In genomic region chr5:38787851-38788520, GRCm38 (mm10) we compare ENCODE assay signal across 9 mouse cellular contexts.
DNase-seq lines count a peak whose midpoint lies in the region; ATAC-seq and TF ChIP-seq lines count a peak whose summit lies in the region.
"Had no signal": no experiment of that assay in that cellular context is flagged by ENCODE, and none has a peak within 500 bp of the region (broad histone marks: within the 10 kb centered on the region; RNA-seq: fewer than 3 reads in every experiment).

No protein-coding gene starts in this region.

- DNase-seq in gastrocnemius, postnatal 14 days, result peak; percentile 11
- no peak for DNase-seq in gastrocnemius, postnatal 36 days
- peak; percentile 3 for DNase-seq in embryo, embryonic 9.5 days (ENCODE audit: extremely low spot score)
- DNase-seq in hindbrain, embryonic 14.5 days (ENCODE audit: low spot score), result peak; percentile 45
- no peak for DNase-seq in testis, postnatal 14 days (ENCODE audit: low spot score)
- DNase-seq in cerebellum, adult 2 months, result no peak
- DNase-seq in cerebellum, adult 11 months, result no peak

- peak overlapping the region; percentile 36 for H3K4me2 ChIP-seq in hindbrain, embryonic 14.5 days (replicated peaks)
- H3K4me2 ChIP-seq in midbrain, embryonic 13.5 days (replicated peaks), result peak overlapping the region; percentile 36

- no peaks in the 10 kb centered on the region for H3K36me3 ChIP-seq in hindbrain, embryonic 14.5 days (replicated peaks; ENCODE audit: control insufficient read depth, insufficient read depth)
- H3K36me3 ChIP-seq in midbrain, embryonic 13.5 days, result no peaks in the 10 kb centered on the region

- no peaks in the 10 kb centered on the region for H3K27me3 ChIP-seq in hindbrain, embryonic 14.5 days (ENCODE audit: control insufficient read depth, insufficient read depth, low read length)
- H3K27me3 ChIP-seq in midbrain, embryonic 13.5 days, result no peaks in the 10 kb centered on the region
- H3K27me3 ChIP-seq in cerebellum, adult 2 months (ENCODE audit: control insufficient read depth, insufficient read depth, low read length), result no peaks in the 10 kb centered on the region
- H3K27me3 ChIP-seq: CH12.LX had no signal

- no peak overlapping the region for H3K4me3 ChIP-seq in hindbrain, embryonic 14.5 days (replicated peaks; ENCODE audit: low read length)
- H3K4me3 ChIP-seq in midbrain, embryonic 13.5 days (replicated peaks), result 0 out of 2 replicates have a peak overlapping the region, but pooled peaks have one; percentile 9
- no peak overlapping the region for H3K4me3 ChIP-seq in cerebellum, adult 2 months (replicated peaks; ENCODE audit: insufficient read depth, low read depth, low read length)

- H3K9me3 ChIP-seq in hindbrain, embryonic 14.5 days (ENCODE audit: control insufficient read depth, low read length), result no peaks in the 10 kb centered on the region
- H3K9me3 ChIP-seq in midbrain, embryonic 13.5 days, result no peaks in the 10 kb centered on the region

- 0 out of 2 replicates have a peak overlapping the region, but pooled peaks have one; percentile 2 for H3K9ac ChIP-seq in hindbrain, embryonic 14.5 days
- H3K9ac ChIP-seq in midbrain, embryonic 13.5 days (replicated peaks), result peak overlapping the region; percentile 10; the same call in 1 of the 2 replicates

- 19% methylated on average over 15 of the region's 15 CpGs for WGBS in hindbrain, embryonic 14.5 days
- WGBS in midbrain, embryonic 13.5 days, result 34% methylated on average over 15 of the region's 15 CpGs
- whole genome bisulfite sequencing in cerebellum, adult 2 months, result 70% methylated on average over 15 of the region's 15 CpGs

- intact Hi-C loops in gastrocnemius, postnatal 14 days (cut with DNase I; ENCODE audit: low total_unique reads), result no loop called here
- intact Hi-C loops in gastrocnemius, postnatal 36 days (cut with DNase I), result loop anchor here (10.0 kb wide), 1 partner anchor 1177 kb away; no protein-coding TSS in a partner anchor

- no peak for TF ChIP-seq CTCF in cerebellum, adult 2 months (IDR thresholded peaks at IDR 0.05; ENCODE audit: borderline replicate concordance, insufficient read depth, low read depth, low read length)

- ATAC-seq in hindbrain, embryonic 14.5 days (ENCODE audit: low FRiP score), result peak; percentile 32; the same call in 1 of the 2 replicates
- peak; percentile 70 for ATAC-seq in midbrain, embryonic 13.5 days

- no peak for TF ChIP-seq POLR2A in cerebellum, adult 2 months (IDR thresholded peaks at IDR 0.05; ENCODE audit: borderline replicate concordance, insufficient read depth, low read length)

- peaks cover 16% of the 10 kb centered on the region; the same call in 1 of the 2 replicates for H3K4me1 ChIP-seq in hindbrain, embryonic 14.5 days (replicated peaks; ENCODE audit: control insufficient read depth, insufficient read depth, low read length)
- H3K4me1 ChIP-seq in midbrain, embryonic 13.5 days (replicated peaks), result peaks cover 23% of the 10 kb centered on the region
- peaks cover 15% of the 10 kb centered on the region; the same call in 1 of the 2 replicates for H3K4me1 ChIP-seq in cerebellum, adult 2 months (ENCODE audit: control insufficient read depth, insufficient read depth, low read length)

- H3K27ac ChIP-seq in hindbrain, embryonic 14.5 days, result peak overlapping the region; percentile 23; the same call in 1 of the 2 replicates
- peak overlapping the region; percentile 10; the same call in 1 of the 2 replicates for H3K27ac ChIP-seq in midbrain, embryonic 13.5 days
- no peak overlapping the region for H3K27ac ChIP-seq in cerebellum, adult 2 months (ENCODE audit: insufficient read depth, low read length)

Comparison
In these comparisons a context has a peak if more than half of its experiments do, and no peak if none do; other contexts are left out.
1. DNase-seq: peak in gastrocnemius, postnatal 14 days (single experiment), embryo, embryonic 9.5 days (single experiment) and hindbrain, embryonic 14.5 days (single experiment); none in gastrocnemius, postnatal 36 days (0 of 2), testis, postnatal 14 days (single experiment), cerebellum, adult 2 months (0 of 2) and cerebellum, adult 11 months (single experiment).